Mouse (Mus musculus): ENCODE measurements around the gene Loxl1. TPM values are rescaled to one million over a fixed set of nuclear protein-coding genes. Genes with fewer than 3 reads are reported as not detected.
"Not testable (repeated sequence)": the region's sequence is repeated elsewhere in the genome, so short reads cannot be mapped to it uniquely, and the experiment has no call there.

Gene Loxl1
- polyA plus RNA-seq, 1 experiment from 2014 or later: 53.6 TPM

- H3K36me3 ChIP-seq (ENCODE audit: control insufficient read depth, insufficient read depth, low read length): peaks cover 22% of the 10 kb centered on the region
- WGBS: 71% methylated on average over 3 of the region's 3 CpGs
- H3K4me1 ChIP-seq (ENCODE audit: control insufficient read depth in 2 of 2, insufficient read depth in 2 of 2, low read length in 2 of 2): peaks cover 7 to 13% of the 10 kb centered on the region in 2 experiments
- no peak overlapping the region for H3K4me3 ChIP-seq (ENCODE audit: control insufficient read depth in 1 of 2, insufficient read depth in 1 of 2, low read depth in 1 of 2, low read length in 2 of 2)
- H3K27me3 ChIP-seq (ENCODE audit: control insufficient read depth, insufficient read depth, low read length): no peaks in the 10 kb centered on the region
- no peak for ATAC-seq (ENCODE audit: insufficient number of reproducible peaks, insufficient read depth, low FRiP score, low read depth)
- H3K9ac ChIP-seq (ENCODE audit: low read length): no peak overlapping the region
- H3K4me2 ChIP-seq (ENCODE audit: low read length): no peak overlapping the region
- H3K9me3 ChIP-seq (ENCODE audit: control insufficient read depth, low read length): no peaks in the 10 kb centered on the region
- H3K27ac ChIP-seq (replicated peaks in 1 of 2; ENCODE audit: control insufficient read depth in 1 of 2, insufficient read depth in 1 of 2, low read depth in 2 of 2, low read length in 2 of 2): no peak overlapping the region; a peak in 1 of 4 replicates
Observed at GRCm38 (mm10) chr9:58265368-58265767, 47.6 kb downstream of the Loxl1 start.

- no peak overlapping the region for H3K27ac ChIP-seq (replicated peaks in 1 of 2; ENCODE audit: control insufficient read depth in 1 of 2, insufficient read depth in 1 of 2, low read depth in 2 of 2, low read length in 2 of 2)
- no peak overlapping the region for H3K4me3 ChIP-seq (ENCODE audit: control insufficient read depth in 1 of 2, insufficient read depth in 1 of 2, low read depth in 1 of 2, low read length in 2 of 2)
- no peak for ATAC-seq (ENCODE audit: insufficient number of reproducible peaks, insufficient read depth, low FRiP score, low read depth)
- H3K4me2 ChIP-seq (ENCODE audit: low read length): no peak overlapping the region
- H3K27me3 ChIP-seq (ENCODE audit: control insufficient read depth, insufficient read depth, low read length): no peaks in the 10 kb centered on the region
- H3K36me3 ChIP-seq (ENCODE audit: control insufficient read depth, insufficient read depth, low read length): peaks cover 44% of the 10 kb centered on the region
- peaks cover 7 to 13% of the 10 kb centered on the region in 2 experiments for H3K4me1 ChIP-seq (ENCODE audit: control insufficient read depth in 2 of 2, insufficient read depth in 2 of 2, low read length in 2 of 2)
- WGBS: 90% methylated on average over 5 of the region's 5 CpGs
- H3K9ac ChIP-seq (ENCODE audit: low read length): no peak overlapping the region
- H3K9me3 ChIP-seq (ENCODE audit: control insufficient read depth, low read length): no peaks in the 10 kb centered on the region
Observed at GRCm38 (mm10) chr9:58262507-58262906, 50.5 kb downstream of the Loxl1 start.

- Histone ChIP-seq H3K4me1 (ENCODE audit: control insufficient read depth in 2 of 2, insufficient read depth in 2 of 2, low read length in 2 of 2) (no peaks in the 10 kb centered on the region; a peak in 1 of 4 replicates), H3K4me3 (ENCODE audit: control insufficient read depth in 1 of 2, insufficient read depth in 1 of 2, low read depth in 1 of 2, low read length in 2 of 2) (no peak overlapping the region), H3K27me3 (ENCODE audit: control insufficient read depth, insufficient read depth, low read length) (no peaks in the 10 kb centered on the region), H3K4me2 (ENCODE audit: low read length) (no peak overlapping the region), H3K9ac (ENCODE audit: low read length) (no peak overlapping the region), H3K27ac (replicated peaks in 1 of 2; ENCODE audit: control insufficient read depth in 1 of 2, insufficient read depth in 1 of 2, low read depth in 2 of 2, low read length in 2 of 2) (no peak overlapping the region), H3K9me3 (ENCODE audit: control insufficient read depth, low read length) (no peaks in the 10 kb centered on the region), H3K36me3 (ENCODE audit: control insufficient read depth, insufficient read depth, low read length) (peaks cover 46% of the 10 kb centered on the region)
- 84% methylated on average over 10 of the region's 10 CpGs for WGBS
- no peak for ATAC-seq (ENCODE audit: insufficient number of reproducible peaks, insufficient read depth, low FRiP score, low read depth)
Observed at GRCm38 (mm10) chr9:58255704-58256685, 57.0 kb downstream of the Loxl1 start.

- H3K36me3 ChIP-seq (ENCODE audit: control insufficient read depth, insufficient read depth, low read length): peaks cover 39% of the 10 kb centered on the region
- H3K4me2 ChIP-seq (ENCODE audit: low read length): no peak overlapping the region
- H3K9me3 ChIP-seq (ENCODE audit: control insufficient read depth, low read length): no peaks in the 10 kb centered on the region
- 53% methylated on average over 2 of the region's 2 CpGs for WGBS
- no peaks in the 10 kb centered on the region for H3K27me3 ChIP-seq (ENCODE audit: control insufficient read depth, insufficient read depth, low read length)
- H3K27ac ChIP-seq (replicated peaks in 1 of 2; ENCODE audit: control insufficient read depth in 1 of 2, insufficient read depth in 1 of 2, low read depth in 2 of 2, low read length in 2 of 2): no peak overlapping the region
- peaks cover 4 to 5% of the 10 kb centered on the region in 2 experiments for H3K4me1 ChIP-seq (ENCODE audit: control insufficient read depth in 2 of 2, insufficient read depth in 2 of 2, low read length in 2 of 2)
- H3K4me3 ChIP-seq (ENCODE audit: control insufficient read depth in 1 of 2, insufficient read depth in 1 of 2, low read depth in 1 of 2, low read length in 2 of 2): no peak overlapping the region
- H3K9ac ChIP-seq (ENCODE audit: low read length): no peak overlapping the region
- ATAC-seq (ENCODE audit: insufficient number of reproducible peaks, insufficient read depth, low FRiP score, low read depth): no peak
Observed at GRCm38 (mm10) chr9:58255105-58255504, 57.9 kb downstream of the Loxl1 start.

GRCm38 (mm10) chr9:58253805-58254122 is 59.2 kb downstream of the Loxl1 start:
- Histone ChIP-seq H3K9ac (ENCODE audit: low read length) (peak overlapping the region; percentile 82), H3K4me1 (ENCODE audit: control insufficient read depth in 2 of 2, insufficient read depth in 2 of 2, low read length in 2 of 2) (peaks cover 8 to 11% of the 10 kb centered on the region in 2 experiments), H3K36me3 (ENCODE audit: control insufficient read depth, insufficient read depth, low read length) (peaks cover 30% of the 10 kb centered on the region), H3K27ac (replicated peaks in 1 of 2; ENCODE audit: control insufficient read depth in 1 of 2, insufficient read depth in 1 of 2, low read depth in 2 of 2, low read length in 2 of 2) (peak overlapping the region; percentile 65 to 67), H3K4me2 (ENCODE audit: low read length) (peak overlapping the region; percentile 79), H3K4me3 (ENCODE audit: control insufficient read depth in 1 of 2, insufficient read depth in 1 of 2, low read depth in 1 of 2, low read length in 2 of 2) (peak overlapping the region; percentile 64 to 86)
- H3K27me3 ChIP-seq (ENCODE audit: control insufficient read depth, insufficient read depth, low read length); H3K9me3 ChIP-seq (ENCODE audit: control insufficient read depth, low read length); ATAC-seq (ENCODE audit: insufficient number of reproducible peaks, insufficient read depth, low FRiP score, low read depth): not testable (repeated sequence)
- 59% methylated on average over 5 of the region's 5 CpGs for WGBS

- under 1% methylated on average over 31 of the region's 31 CpGs for WGBS
- H3K4me1 ChIP-seq (ENCODE audit: control insufficient read depth in 2 of 2, insufficient read depth in 2 of 2, low read length in 2 of 2): peaks cover 9 to 17% of the 10 kb centered on the region in 2 experiments
Observed at GRCm38 (mm10) chr9:58253033-58253804, 59.8 kb downstream of the Loxl1 start, which contains the start of gene Stoml1. Gene Stoml1 (plus strand): TSS chr9:58253164.

GRCm38 (mm10) chr9:58250730-58251129 is 62.3 kb downstream of the Loxl1 start:
- Histone ChIP-seq H3K9ac (ENCODE audit: low read length) (peak overlapping the region; percentile 85; the same call in 1 of the 2 replicates), H3K27ac (replicated peaks in 1 of 2; ENCODE audit: control insufficient read depth in 1 of 2, insufficient read depth in 1 of 2, low read depth in 2 of 2, low read length in 2 of 2) (peak overlapping the region; percentile 95 to 97), H3K4me1 (ENCODE audit: control insufficient read depth in 2 of 2, insufficient read depth in 2 of 2, low read length in 2 of 2) (peaks cover 19 to 35% of the 10 kb centered on the region in 2 experiments)
- WGBS: 90% methylated on average over 1 of the region's 1 CpGs
- H3K27me3 ChIP-seq (ENCODE audit: control insufficient read depth, insufficient read depth, low read length); H3K4me3 ChIP-seq (ENCODE audit: control insufficient read depth in 1 of 2, insufficient read depth in 1 of 2, low read depth in 1 of 2, low read length in 2 of 2); ATAC-seq (ENCODE audit: insufficient number of reproducible peaks, insufficient read depth, low FRiP score, low read depth); H3K4me2 ChIP-seq (ENCODE audit: low read length); H3K36me3 ChIP-seq (ENCODE audit: control insufficient read depth, insufficient read depth, low read length); H3K9me3 ChIP-seq (ENCODE audit: control insufficient read depth, low read length): not testable (repeated sequence)

More at GRCm38 (mm10) chr9:58253033-58253804, 59.8 kb downstream of the Loxl1 start, which contains the start of gene Stoml1:
- peak; percentile 94 for ATAC-seq (ENCODE audit: insufficient number of reproducible peaks, insufficient read depth, low FRiP score, low read depth)
- Histone ChIP-seq H3K27ac (replicated peaks in 1 of 2; ENCODE audit: control insufficient read depth in 1 of 2, insufficient read depth in 1 of 2, low read depth in 2 of 2, low read length in 2 of 2) (peak within 1 kb of the TSS; percentile 65 to 67), H3K9ac (ENCODE audit: low read length) (peak within 1 kb of the TSS; percentile 82), H3K9me3 (ENCODE audit: control insufficient read depth, low read length) (no peaks in the 10 kb centered on the region), H3K27me3 (ENCODE audit: control insufficient read depth, insufficient read depth, low read length) (no peaks in the 10 kb centered on the region), H3K36me3 (ENCODE audit: control insufficient read depth, insufficient read depth, low read length) (peaks cover 26% of the 10 kb centered on the region), H3K4me3 (ENCODE audit: control insufficient read depth in 1 of 2, insufficient read depth in 1 of 2, low read depth in 1 of 2, low read length in 2 of 2) (peak within 1 kb of the TSS; percentile 64 to 86), H3K4me2 (ENCODE audit: low read length) (peak within 1 kb of the TSS; percentile 79)

Data from heart, embryonic 14.5 days (tissue).